Mouse (Mus musculus) hindbrain, embryonic 13.5 days (tissue): Measurements from ENCODE around the gene Foxp4. TPM values are rescaled to one million over a fixed set of nuclear protein-coding genes. Genes with fewer than 3 reads are reported as not detected.

Source experiments
- polyA plus RNA-seq: library from polyadenylated mRNA; unstranded; fragments of >200 nt; fragmentation: Nextera tagmentation; extraction: Ambion mirVana; gene quantifications from 2 replicates; pipeline ENCODE4 v1.2.1, GENCODE M21; 2015

Gene Foxp4
- polyA plus RNA-seq, 1 experiment from 2014 or later = 19.9 TPM

Other genes starting within 250 kb of the Foxp4 start
- gene Tomm6, start 236.3 kb downstream of the Foxp4 start, polyA plus RNA-seq = 289 and 295 TPM in 2 replicates
- 28.6 and 32.9 TPM in 2 replicates for gene Frs3, start 235.6 kb downstream of the Foxp4 start, polyA plus RNA-seq
- 0.52 and 0.71 TPM in 2 replicates for gene Gm21981, start 230.2 kb downstream of the Foxp4 start, polyA plus RNA-seq
- gene Prickle4, start 229.9 kb downstream of the Foxp4 start, polyA plus RNA-seq = 0.43 and 0.52 TPM in 2 replicates
- not detected in 2 replicates for gene Pgc, start 197.8 kb downstream of the Foxp4 start, polyA plus RNA-seq
- 2.8 and 3.3 TPM in 2 replicates for gene Tfeb, start 187.6 kb downstream of the Foxp4 start, polyA plus RNA-seq
- gene Mdfi, start 90.0 kb downstream of the Foxp4 start, polyA plus RNA-seq = 2.9 and 3.7 TPM in 2 replicates
- not detected in 2 replicates for gene 1700122O11Rik, start 113.6 kb upstream of the Foxp4 start, polyA plus RNA-seq
- 0.21 TPM in 1 of 2 replicates, not detected in the other for gene 1700067P10Rik, start 164.7 kb upstream of the Foxp4 start, polyA plus RNA-seq
- not detected in 2 replicates for gene 9830107B12Rik, start 221.6 kb upstream of the Foxp4 start, polyA plus RNA-seq
- gene A530064D06Rik, start 242.6 kb upstream of the Foxp4 start, polyA plus RNA-seq = 0.21 TPM in 1 of 2 replicates, not detected in the other